ENCODE assay signal across 8 mouse cellular contexts in the genomic region with DNA sequence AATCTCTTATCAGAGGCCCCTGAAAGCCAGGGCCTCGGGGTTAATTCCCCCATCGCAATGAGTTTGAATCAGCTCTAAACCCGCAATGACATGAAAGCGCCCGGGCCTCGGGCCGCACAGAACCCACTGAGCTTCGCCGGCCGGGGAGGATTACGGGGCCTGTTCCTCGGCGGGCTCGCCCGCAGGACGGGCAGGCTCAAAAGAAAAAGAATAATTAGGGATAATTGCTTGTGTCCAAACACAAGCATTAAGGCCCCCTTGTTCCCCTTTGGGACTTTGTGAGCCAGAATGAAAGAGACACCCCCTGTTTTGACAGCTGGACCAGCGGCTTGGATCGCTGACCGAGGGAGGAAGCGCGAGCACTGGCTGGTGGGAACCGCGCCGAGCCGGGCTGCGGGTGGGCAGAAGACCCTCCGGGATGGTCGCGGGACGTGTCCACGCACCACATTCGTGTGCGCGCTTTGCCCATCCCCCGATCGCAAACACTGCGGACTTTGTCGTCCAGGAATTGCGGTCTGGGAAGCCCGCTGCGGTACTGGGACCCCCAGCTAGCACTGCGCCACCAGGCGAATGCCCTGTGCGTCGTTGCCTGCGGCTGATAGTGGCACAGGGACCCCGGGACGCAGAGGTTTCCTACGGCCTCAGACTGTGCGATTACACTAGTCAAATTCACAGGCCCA.
DNase-seq lines count a peak whose midpoint lies in the region; ATAC-seq lines count a peak whose summit lies in the region.

No protein-coding gene starts in this region.

- no peaks in the 10 kb centered on the region for H3K9me3 ChIP-seq in lung, embryonic 16.5 days (ENCODE audit: control insufficient read depth, low read length)
- H3K9me3 ChIP-seq in forebrain, embryonic 12.5 days = no peaks in the 10 kb centered on the region
- no peaks in the 10 kb centered on the region for H3K9me3 ChIP-seq in limb, embryonic 10.5 days (replicated peaks)

- no peaks in the 10 kb centered on the region for H3K36me3 ChIP-seq in lung, embryonic 16.5 days (ENCODE audit: control insufficient read depth, insufficient read depth, low read length)
- no peaks in the 10 kb centered on the region for H3K36me3 ChIP-seq in forebrain, embryonic 12.5 days (replicated peaks)
- no peaks in the 10 kb centered on the region for H3K36me3 ChIP-seq in limb, embryonic 10.5 days

- peak overlapping the region; percentile 57 for H3K9ac ChIP-seq in lung, embryonic 16.5 days (ENCODE audit: low read length)
- peak overlapping the region; percentile 12; the same call in 1 of the 2 replicates for H3K9ac ChIP-seq in forebrain, embryonic 12.5 days

- no peak for DNase-seq in lung, postnatal 36 days
- peak; percentile 71 for DNase-seq in limb, embryonic 10.5 days (ENCODE audit: low spot score)
- DNase-seq in retina, embryonic 14.5 days (ENCODE audit: low spot score) = peak; percentile 79
- no peak for DNase-seq in urinary bladder, adult 2 months (ENCODE audit: low spot score)
- DNase-seq in spleen, adult 12 weeks (ENCODE audit: low spot score) = no peak
- no peak for DNase-seq in thymus, adult 18-20 months

- H3K4me2 ChIP-seq in lung, embryonic 16.5 days (ENCODE audit: low read depth, low read length) = peak overlapping the region; percentile 87
- peak overlapping the region; percentile 51 for H3K4me2 ChIP-seq in forebrain, embryonic 12.5 days

- peak overlapping the region; percentile 53 for H3K4me3 ChIP-seq in lung, embryonic 16.5 days (ENCODE audit: low read length)
- peak overlapping the region; percentile 33 for H3K4me3 ChIP-seq in forebrain, embryonic 12.5 days (replicated peaks)
- H3K4me3 ChIP-seq in limb, embryonic 10.5 days = peak overlapping the region; percentile 56

- peak; percentile 53 for ATAC-seq in lung, embryonic 16.5 days (ENCODE audit: low read depth)
- ATAC-seq in forebrain, embryonic 12.5 days (ENCODE audit: low FRiP score) = peak; percentile 87

- no peak overlapping the region for H3K27ac ChIP-seq in lung, embryonic 16.5 days (ENCODE audit: low read length)
- 0 out of 2 replicates have a peak overlapping the region, but pooled peaks have one; percentile 20 for H3K27ac ChIP-seq in forebrain, embryonic 12.5 days
- peak overlapping the region; percentile 8 for H3K27ac ChIP-seq in limb, embryonic 10.5 days

- H3K4me1 ChIP-seq in lung, embryonic 16.5 days (replicated peaks; ENCODE audit: control insufficient read depth, insufficient read depth, low read length) = peaks cover 17% of the 10 kb centered on the region
- H3K4me1 ChIP-seq in forebrain, embryonic 12.5 days = peaks cover 28% of the 10 kb centered on the region
- H3K4me1 ChIP-seq in limb, embryonic 10.5 days = peaks cover 42% of the 10 kb centered on the region

- 2% methylated on average over 50 of the region's 50 CpGs for WGBS in lung, embryonic 16.5 days
- WGBS in forebrain, embryonic 12.5 days = 1% methylated on average over 50 of the region's 50 CpGs
- under 1% methylated on average over 50 of the region's 50 CpGs for WGBS in limb, embryonic 10.5 days

- peaks cover 28% of the 10 kb centered on the region for H3K27me3 ChIP-seq in lung, embryonic 16.5 days (ENCODE audit: control insufficient read depth, insufficient read depth, low read depth, low read length)
- peaks cover 94% of the 10 kb centered on the region for H3K27me3 ChIP-seq in forebrain, embryonic 12.5 days
- peaks cover 84% of the 10 kb centered on the region for H3K27me3 ChIP-seq in limb, embryonic 10.5 days (ENCODE audit: low read depth, poor library complexity, severe bottlenecking)

Comparison
In these comparisons a context has a peak if more than half of its experiments do, and no peak if none do; other contexts are left out.
1. DNase-seq: peak in limb, embryonic 10.5 days (single experiment) and retina, embryonic 14.5 days (single experiment); none in lung, postnatal 36 days (single experiment), urinary bladder, adult 2 months (single experiment), spleen, adult 12 weeks (single experiment) and thymus, adult 18-20 months (0 of 2).
2. Peak in every context shown above with its lines, with median percentiles within 50 percentile points of each other: H3K4me3 ChIP-seq.